Mouse (Mus musculus) thymus, adult 18-20 months (tissue): ENCODE measurements around the gene Nenf.
A peak's percentile ranks its signal among the peaks of the same experiment; 100 is the strongest.

Experiments used
- DNase-seq, 2 experiments: peaks; one replicate each; pipeline ENCODE4 v3.0.0; 2022; ENCODE audit warnings: mixed read lengths in 2 of 2

Gene Nenf

DNA sequence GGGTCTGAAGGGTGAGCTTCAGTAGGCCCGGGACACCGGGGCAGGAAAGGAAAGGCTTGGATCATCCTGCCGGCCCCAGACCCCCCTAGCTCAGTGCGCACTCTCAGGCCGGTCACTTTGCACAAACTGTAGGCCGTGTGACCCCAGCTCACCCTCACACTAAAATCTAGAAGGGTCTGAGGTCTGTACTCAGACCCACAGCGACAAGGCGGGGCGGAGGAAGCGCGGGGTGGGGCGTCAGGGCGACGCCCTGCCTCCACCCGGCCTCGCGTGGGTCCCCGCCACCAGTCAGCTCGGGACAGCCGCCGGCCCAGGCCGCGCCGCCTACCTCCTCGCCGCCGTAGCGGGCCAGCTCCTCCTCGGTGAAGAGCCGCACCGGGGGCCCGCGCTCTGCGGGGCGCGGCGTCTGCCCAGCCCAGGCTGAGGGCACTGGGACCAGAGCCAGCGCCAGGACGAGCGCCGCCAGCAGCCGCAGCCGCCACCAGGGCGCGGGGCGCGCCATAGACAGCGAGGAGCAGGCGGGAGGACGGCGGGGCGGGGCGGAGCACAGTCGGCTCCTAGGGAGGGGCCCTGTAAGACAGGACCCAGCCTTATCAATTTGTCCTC lies at the start of gene Nenf:
Gene Nenf, minus strand, starts transcription at position 604 of the 606 bp plus-strand sequence.
- peak; percentile 63 to 64 for DNase-seq

DNA sequence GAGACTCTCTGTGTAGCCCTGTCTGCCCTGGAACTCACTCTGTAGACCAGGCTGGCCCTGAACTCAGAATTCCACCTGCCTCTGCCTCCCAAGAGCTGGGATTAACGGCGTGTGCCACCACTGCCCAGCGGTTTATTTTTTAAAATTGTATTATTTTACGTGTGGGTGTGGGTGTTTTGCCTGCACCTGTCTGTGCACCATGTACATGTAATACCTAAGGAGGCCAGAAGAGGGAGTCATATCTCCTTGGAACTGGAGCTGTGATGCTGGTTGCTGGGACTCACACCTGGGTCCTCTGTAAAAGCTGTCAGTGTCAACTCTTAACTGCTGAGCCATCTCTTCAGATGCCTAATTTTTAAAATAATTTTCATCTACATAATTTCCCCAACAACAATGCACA lies 46.5 kb upstream of the Nenf start:
- peak in 1 of 2 experiments; percentile 30 for DNase-seq

DNA sequence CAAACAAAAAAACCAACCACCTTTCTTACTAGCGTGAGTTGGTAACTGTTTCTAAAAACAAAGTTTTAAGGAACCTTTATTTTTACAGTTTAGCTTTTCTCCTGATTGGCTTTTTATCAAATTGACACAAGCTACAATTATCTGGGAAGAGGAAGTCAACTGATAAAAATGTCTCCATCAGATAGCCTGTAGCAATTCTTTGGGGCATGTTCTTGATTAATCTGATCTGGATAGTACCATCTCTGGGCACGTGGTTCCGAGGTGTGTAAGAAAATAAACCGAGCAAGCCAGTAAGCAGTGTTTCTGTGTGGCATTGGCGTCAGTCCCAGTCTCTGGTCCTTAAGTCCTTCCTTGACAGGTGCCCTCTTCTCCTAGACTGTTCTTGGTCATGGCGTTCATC lies 44.4 kb upstream of the Nenf start:
- no peak for DNase-seq

- no peak for DNase-seq
Measured at GRCm38 (mm10) chr1:191359478-191359877, 41.5 kb upstream of the Nenf start.

GRCm38 (mm10) chr1:191356936-191357335 lies 38.9 kb upstream of the Nenf start:
- DNase-seq: no peak

DNA sequence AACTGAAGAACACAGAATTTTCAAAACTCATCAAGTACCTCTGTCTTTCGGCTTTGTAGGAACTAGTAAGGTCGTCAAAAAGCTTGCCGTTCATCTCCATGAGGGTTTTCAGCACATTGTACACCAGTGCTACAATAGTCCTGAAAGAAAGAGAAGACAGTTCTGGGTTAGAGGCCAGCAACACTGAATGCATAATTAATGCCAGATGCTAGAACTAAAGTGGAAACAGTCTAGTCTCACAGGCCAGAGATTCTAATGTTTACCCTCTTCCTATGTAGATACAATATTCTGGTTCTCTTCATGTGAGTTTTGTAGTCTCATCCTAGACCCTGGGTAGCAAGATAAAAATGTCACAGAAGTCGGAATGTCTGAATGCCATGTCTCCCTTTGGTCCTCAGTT lies 35.8 kb upstream of the Nenf start:
- no peak for DNase-seq

- DNase-seq: no peak
Measured at GRCm38 (mm10) chr1:191352786-191353488, 34.9 kb upstream of the Nenf start.

DNA sequence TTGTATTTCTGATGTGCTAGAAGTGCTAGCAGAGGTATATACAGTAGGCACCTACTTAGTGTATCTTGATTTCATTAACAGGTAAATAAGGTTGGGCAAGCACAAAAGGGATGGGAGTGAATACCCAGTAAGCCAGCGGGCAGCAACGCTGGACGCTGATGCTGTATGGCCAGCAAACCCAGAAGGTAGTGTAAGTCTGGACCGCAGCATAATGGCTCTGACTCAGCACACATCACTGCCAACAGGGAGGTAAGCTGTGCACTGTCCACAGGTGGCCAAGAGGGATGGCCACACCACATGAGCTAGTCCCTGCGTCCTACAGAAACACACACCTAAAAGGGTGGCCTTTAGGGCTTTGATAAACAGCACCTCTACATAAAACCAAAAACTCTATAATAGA lies 32.4 kb upstream of the Nenf start:
- no peak for DNase-seq

DNA sequence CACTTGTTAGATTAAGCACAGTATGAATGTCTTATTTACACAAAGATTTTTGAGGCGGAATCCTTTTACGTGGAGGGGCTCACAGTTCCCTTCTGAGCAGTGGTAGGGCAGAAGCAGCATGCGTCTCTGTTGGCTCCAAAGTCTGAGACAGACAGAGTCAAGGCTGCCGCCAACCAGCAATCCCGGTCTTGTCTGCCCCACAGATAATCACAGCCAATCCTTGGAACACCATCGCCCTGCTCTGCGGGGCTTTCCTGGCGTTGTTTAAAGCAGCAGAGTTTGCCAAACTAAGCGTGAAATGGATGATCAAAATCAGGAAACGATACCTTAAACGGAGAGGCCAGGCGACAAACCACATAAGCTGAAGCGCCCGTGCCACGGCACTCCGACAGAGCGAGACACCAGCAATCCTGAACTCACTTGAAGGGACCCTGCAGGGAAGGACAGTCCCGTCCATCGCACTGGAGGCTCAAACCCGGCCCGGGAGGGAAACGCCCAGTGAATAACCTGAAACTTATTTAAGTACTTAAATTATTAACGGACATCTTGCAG lies 31.6 kb upstream of the Nenf start:
- no peak for DNase-seq

DNA sequence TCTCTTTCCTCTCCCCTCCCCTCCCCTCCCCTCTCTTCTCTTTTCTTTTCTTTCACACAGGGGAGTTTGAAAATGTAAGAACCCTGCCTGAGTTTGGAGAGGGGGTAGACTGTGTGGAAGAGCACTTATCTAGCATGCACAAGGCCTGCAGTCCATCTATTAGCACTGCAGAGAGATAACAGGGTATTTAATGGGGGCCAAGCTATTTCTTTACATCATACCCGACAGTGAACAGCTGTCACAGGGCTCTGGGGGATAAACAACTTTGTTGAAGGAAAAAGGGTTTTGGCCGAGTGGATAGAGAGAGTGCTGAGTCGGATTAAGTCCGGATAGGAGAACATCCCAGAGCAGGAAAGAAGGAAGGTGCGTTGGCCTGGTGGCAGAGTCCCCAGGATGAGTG lies 31.0 kb upstream of the Nenf start:
- no peak for DNase-seq

- DNase-seq: no peak
Measured at GRCm38 (mm10) chr1:191348592-191348991, 30.6 kb upstream of the Nenf start.

- DNase-seq: no peak
Measured at GRCm38 (mm10) chr1:191347602-191348001, 29.6 kb upstream of the Nenf start.

DNA sequence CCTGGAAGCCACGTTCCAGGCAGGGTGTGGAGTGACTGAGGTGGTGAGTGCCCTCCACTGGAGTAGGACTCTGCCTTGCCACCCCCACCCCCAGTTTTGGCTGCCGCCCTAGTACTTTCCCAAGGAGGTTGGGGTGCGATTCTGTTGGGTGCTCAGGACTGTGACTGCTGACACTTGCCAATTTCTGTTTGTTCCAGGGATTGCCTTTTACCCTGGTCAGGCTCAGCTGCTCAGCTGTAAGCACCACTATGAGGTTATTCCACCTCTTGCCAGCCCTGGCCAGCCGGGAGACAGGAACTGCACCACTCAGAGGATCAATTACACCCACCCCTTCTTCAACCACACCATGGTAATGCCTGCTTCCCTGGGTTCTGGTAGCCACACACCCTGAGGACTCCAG lies 22.5 kb upstream of the Nenf start:
- DNase-seq: no peak

GRCm38 (mm10) chr1:191339876-191340275 lies 21.9 kb upstream of the Nenf start:
- DNase-seq: no peak

DNA sequence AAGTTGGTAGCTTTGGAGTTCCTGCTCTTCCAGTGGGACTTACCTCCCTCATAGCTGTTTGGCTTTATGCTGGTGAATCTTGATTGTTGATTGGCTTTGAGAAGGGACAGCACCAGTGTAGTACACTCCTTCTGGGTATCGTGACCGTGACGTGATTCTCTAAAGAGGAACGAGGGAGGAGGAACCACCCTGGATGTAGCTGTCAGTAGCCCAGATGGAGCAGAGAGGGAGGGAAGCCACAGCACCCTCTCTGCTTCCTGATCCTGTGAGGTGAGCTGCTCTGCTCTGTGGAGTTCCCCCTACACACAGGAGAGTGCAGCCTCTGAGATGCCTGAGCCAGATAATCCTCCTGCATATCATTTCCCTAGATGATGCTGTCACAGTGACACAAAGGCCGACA lies 16.5 kb upstream of the Nenf start:
- DNase-seq: no peak

- no peak for DNase-seq
Measured at GRCm38 (mm10) chr1:191330356-191330755, 12.4 kb upstream of the Nenf start.

DNA sequence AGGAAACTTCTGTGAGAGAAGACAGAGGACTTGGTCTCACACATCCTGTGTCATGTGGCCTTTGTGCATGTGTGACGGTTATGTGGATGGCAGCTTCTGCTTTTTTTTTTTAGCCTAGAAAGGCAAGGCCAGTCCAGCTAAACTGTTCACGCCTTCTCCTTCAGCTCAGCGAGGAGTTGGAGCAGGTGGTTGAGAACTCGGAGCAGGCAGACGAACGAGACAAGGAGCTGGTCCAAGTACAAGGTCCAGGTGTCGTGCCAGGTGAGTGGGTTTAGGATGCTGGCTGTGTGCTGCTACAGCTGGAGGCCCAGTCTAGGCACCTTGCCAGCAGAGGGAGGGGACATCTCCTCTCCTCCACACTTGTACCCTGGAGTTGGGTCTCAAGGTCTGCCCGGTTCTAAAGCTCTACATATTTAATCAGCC lies 10.0 kb upstream of the Nenf start:
- no peak for DNase-seq

- DNase-seq: no peak
Measured at GRCm38 (mm10) chr1:191327258-191327657, 9.3 kb upstream of the Nenf start.

- peak; percentile 55 to 62 for DNase-seq
Measured at GRCm38 (mm10) chr1:191326233-191326882, 8.4 kb upstream of the Nenf start.

- peak; percentile 96 for DNase-seq
Measured at GRCm38 (mm10) chr1:191325726-191326232, 7.8 kb upstream of the Nenf start, which contains the start of gene Tmem206. Gene Tmem206, plus strand, starts transcription at chr1:191325912.

- DNase-seq: no peak
Measured at GRCm38 (mm10) chr1:191324733-191325590, 7.0 kb upstream of the Nenf start.

DNA sequence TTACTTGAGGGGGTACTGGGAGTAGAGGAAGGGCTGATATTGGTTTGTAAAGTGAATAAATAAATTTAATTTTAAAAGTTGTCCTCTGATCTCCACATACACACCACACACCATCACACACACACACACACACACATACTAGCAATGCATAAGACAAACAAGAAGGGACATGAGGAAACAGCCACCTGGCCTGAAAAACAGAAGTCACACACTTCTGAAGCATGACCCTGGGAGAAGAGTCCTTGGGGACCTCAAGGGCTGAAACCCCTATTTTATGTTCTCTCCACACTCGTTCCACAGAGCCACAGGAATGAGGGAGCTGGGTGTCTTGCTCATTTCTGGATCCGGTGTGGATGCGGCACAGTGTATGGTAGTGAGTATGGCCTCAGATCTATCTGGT lies 5.4 kb upstream of the Nenf start:
- no peak for DNase-seq

- no peak for DNase-seq
Measured at GRCm38 (mm10) chr1:191318686-191319085, 692 bp upstream of the Nenf start.
